Mouse (Mus musculus) frontal cortex, postnatal 36 days (tissue): ENCODE measurements at regions not wholly inside any gene's neighbourhood (a gene's known extent, or its start where the extent isn't known, plus 50 kb on each side); places are given as distances from the start of the nearest gene placed in this dataset.

Experiments
- DNase-seq, 2 experiments: peaks; one replicate each; pipeline ENCODE4 v3.0.0; 2022; ENCODE audit warnings: low spot score in 2 of 2

DNA sequence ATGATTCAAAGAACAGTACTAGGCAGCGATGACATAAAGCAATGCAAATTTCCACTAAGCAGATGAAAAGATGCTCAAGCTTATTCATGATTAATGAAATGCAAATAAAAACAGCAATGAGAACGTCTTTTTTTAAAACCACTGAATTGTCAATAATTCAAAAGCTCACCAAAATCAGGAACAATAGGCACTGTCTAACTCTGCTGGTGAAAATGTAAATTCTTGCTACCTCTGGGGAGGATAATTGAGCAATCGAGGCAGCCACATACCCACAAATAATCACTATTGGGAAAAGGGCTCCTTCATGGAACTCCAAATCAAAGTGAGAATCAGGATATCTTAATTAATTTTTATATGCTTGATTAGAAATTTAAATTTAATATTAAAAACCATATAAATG is 663.3 kb downstream of the Smarca1 start:
- no peak for DNase-seq

DNA sequence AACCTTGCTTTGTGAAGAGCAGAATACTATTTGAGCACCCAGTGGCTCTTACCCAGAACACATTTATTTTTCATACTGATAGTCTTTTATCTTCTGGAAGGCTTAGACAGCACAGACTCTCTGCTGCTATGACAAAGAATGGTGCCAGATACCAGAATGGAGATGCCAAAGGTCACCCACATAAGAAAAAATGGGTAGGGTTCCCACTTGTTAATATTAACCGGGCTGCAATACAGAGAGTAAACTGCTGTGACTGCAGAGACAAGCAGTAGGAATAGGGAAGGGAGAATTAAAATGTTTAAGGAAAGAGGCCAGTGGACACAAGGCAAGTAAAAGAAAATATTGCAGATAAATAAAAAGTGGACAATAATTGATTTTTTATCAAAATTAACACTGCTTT is 709.9 kb downstream of the Smarca1 start:
- DNase-seq: no peak

DNA sequence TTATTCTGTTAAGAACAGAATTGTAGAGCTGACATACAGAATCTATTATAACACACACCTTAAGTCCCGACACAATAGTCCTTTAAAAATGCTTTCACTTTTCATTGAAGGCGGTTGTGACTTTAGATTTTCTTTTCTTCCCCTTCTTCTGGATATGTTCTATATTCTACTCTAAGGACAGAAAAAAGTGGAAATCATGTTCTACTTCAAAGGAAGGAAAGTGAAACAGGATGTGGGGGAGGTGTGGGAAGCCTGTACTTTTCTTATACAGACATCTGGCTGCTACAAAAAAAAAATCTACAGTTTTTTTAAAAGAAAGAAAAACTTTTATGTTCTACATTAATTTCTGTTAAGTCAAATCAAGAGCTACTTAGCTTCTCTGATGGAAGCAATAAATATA is 735.0 kb downstream of the Smarca1 start:
- DNase-seq: peak; percentile 2 to 27

DNA sequence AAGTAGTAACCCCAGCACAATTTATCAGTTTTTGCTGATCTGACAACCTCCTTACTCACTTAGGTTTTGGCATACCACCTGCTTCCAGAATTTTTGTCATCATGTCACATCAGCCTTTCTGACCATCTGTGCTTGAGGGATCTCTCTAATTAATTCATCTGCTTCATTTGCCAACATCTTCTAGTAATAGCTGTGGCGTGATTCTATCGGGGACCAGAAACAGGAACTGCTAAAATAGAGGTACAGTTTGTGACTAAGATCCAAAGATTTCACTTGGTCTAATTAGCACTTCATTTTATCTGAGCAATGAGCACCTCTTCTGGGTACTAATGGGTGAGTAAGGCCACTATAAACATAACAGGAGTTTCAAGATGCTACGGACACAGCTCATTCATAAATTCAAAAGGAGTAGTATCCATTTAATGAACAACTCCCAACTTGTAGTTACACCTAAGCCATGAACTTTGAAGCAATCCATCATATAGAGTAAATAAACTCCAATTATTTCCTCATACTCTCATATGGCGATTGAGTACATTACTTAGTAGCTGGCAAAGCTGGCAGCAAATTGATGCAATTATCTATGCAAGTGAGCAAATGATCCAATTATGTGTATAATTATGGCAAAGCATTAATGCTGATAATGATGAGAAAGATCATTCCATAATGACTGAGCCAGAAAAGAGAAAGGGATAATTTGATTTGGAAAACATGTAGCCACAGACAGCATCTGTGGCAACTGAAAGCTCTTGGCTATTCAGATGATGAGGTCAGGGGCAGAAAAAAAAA is 768.4 kb downstream of the Smarca1 start:
- no peak for DNase-seq
